Mouse (Mus musculus): ENCODE data around the gene Olfr324. TPM values are rescaled to one million over a fixed set of nuclear protein-coding genes. Genes with fewer than 3 reads are reported as not detected.

Gene Olfr324
- not detected for total RNA-seq (2023)

DNA sequence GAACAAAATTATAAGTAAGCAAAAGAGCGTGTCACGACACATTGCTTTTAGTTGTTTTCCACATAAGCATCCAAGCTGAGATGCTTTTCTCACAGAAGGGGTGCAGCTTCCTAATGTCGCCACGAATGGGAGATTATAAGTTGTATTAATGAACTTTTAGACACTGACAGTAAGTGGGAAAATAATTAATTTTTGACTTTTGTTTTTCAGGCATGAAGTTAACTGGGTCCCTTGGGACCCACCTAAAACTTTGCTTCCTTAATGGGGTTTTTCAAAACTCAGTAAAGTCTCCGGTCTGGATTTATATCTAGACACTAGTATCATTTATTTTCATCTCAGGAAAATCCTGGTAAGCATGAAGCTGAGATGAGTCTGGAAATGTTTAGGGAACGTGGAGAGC, at the start of gene Olfr324:
Gene Olfr324 (plus strand): TSS at position 301 of the 400 bp plus-strand sequence.

DNA sequence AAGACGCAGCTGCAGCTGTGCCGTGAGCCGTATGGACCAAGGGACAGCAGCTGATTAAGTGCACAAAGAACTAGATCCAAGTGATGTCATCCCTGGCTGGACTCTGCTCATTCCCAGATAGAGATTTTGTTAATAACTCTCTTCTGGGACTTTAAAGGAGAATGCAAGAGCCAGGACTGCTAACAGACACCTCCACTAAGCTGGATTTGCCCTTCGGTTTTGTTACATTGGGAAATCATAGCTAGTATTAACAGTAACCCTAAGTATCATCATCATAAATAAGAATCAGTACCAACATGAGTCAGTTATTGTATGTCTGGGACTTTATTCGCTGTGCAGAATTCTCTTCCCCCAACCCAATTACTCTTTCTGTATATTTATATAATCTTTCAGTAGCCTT, 48.6 kb upstream of the Olfr324 start, which contains the start of gene Olfr329-ps:
Gene Olfr329-ps (minus strand): TSS at position 101 of the 400 bp plus-strand sequence.

DNA sequence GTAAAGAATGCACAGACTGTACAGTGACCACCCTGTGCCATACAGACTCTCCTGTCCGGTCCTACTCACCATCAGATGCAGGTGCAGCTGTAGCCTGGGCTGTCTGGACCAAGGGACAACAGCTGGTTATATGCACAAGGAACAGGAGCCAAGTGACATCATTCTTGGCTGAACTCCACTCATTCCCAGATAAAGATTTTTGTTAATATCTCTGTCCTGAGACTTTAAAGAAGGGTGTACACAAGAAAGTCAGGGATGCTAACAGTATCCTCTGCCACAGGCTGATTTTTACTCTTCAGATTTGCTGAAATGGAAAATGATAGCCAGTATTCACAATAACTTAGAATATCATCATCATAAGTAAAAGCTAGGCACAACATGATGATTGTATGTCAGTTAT, 39.4 kb upstream of the Olfr324 start, which contains the start of gene Olfr328:
Gene Olfr328 (minus strand): TSS at position 101 of the 400 bp plus-strand sequence.

DNA sequence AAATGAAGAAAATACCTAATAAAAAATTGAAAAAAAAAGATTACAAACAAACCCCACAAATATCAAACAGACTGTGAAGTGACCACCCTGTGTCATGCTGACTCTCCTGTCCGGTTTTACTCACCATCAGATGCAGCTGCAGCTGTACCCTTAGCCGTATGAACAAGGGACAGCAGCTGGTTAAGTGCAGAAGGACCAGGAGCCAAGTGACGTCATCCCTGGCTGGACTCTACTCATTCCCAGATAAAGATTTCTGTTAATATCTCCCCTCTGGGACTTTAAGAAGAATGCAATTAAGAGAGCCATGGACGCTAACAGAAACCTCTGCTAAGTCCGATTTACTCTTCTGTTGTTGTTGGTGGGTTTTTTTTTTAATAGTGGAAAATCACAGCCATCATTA, 24.5 kb upstream of the Olfr324 start, which contains the start of gene Olfr224:
Gene Olfr224 (minus strand): TSS at position 149 of the 400 bp plus-strand sequence.

DNA sequence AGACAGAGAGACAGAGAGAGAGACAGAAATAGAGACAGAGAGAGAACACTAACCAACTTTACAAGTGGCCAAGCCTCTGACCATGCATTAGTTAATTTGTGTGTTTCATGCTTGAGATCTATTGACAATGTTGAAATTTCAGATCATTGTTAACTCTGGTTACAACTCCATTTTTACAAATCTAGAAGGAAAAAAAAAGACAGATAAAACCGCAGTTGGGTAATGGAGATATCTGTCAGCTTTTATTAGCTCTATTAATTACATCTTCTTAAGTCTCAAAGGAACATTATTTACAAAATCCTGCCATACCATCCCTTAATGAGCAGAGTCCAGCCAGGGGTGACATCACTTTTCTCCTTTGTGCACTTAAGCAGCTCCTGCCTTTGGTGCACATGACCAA, 17.5 kb upstream of the Olfr324 start, which contains the start of gene Olfr325:
Gene Olfr325 (plus strand): TSS at position 301 of the 400 bp plus-strand sequence.

DNA sequence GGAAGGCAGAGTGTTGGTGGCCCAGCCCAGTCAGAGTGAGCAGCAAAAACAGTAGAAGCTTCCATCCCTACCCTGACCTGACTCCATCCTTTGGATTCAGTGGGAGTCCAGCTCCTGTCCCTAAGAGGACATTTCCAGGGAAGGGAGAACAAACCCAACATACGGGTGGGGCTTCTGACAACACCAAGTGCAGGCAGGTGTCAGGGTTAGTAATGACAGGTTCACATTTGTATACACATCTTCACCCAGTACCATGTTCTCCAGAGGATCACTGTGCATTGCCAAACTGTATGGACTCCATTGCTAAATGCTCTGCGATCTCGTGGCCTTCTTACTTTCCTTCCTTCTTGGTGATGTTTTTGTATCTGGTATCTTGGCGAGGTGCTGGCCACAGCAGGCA, 21.1 kb downstream of the Olfr324 start, which contains the start of gene 2210407C18Rik:
Gene 2210407C18Rik (minus strand): TSS at position 101 of the 400 bp plus-strand sequence.

DNA sequence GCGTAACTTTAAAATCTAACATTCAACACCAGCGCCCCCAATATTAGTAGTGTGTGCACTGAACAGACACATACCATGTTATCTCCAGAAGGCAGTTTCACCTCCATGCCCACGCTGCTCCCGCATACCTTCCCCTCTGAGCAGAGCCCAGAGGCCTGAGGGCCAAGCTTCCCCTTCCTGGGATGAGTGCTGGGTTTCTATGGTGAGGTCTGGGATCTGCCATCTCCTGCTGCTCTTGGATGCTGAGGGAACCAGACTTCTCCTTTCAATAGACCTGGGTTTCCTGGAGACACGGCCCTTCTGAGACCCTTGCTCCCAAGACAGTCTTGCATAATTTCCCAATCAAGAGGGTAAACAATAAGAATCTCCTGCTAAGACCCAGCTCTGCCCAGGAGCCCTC, 35.5 kb downstream of the Olfr324 start, which contains the start of gene Olfr323:
Gene Olfr323 (minus strand): TSS at position 101 of the 400 bp plus-strand sequence.

DNA sequence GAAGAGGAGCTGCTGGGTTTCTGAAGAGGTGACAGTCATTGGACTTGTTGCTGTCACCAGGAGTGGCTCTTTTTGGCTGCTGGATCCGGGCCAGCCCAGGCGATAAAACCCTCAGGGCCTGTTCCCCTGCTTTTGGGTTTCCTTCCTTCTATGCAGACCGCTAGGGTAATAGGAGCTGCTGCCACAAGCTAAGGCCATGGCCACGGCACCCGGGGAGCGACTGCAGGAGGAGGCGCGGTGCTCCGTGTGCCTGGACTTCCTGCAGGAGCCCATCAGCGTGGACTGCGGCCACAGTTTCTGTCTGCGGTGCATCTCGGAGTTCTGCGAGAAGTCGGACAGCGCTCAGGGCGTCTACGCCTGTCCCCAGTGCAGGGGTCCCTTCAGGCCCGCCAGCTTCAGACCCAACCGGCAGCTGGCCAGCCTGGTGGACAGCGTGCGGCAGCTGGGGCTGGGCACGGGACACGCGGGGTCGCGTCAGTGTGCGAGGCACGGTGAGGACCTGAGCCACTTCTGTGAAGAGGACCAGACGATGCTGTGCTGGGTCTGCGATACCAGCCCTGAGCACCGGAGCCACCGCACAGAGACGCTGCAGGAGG, 45.5 kb downstream of the Olfr324 start, which contains the start of gene Trim58:
Gene Trim58 (plus strand): TSS at position 194 of the 596 bp plus-strand sequence.

Other genes starting within 250 kb of the Olfr324 start
- not detected for gene Lypd8, start 216.1 kb upstream of the Olfr324 start, total RNA-seq (2023)
- not detected for gene 1810065E05Rik, start 174.0 kb upstream of the Olfr324 start, total RNA-seq (2023)
- not detected for gene Gm12253, start 162.6 kb upstream of the Olfr324 start, total RNA-seq (2023)
- gene Lypd9, start 142.2 kb upstream of the Olfr324 start, total RNA-seq (2023) = not detected
- gene Olfr30, start 132.8 kb upstream of the Olfr324 start, total RNA-seq (2023) = not detected
- not detected for gene Olfr332, start 102.6 kb upstream of the Olfr324 start, total RNA-seq (2023)
- gene Olfr331, start 92.5 kb upstream of the Olfr324 start, total RNA-seq (2023) = not detected
- gene Olfr330, start 60.3 kb upstream of the Olfr324 start, total RNA-seq (2023) = not detected
- gene Olfr329-ps, start 48.7 kb upstream of the Olfr324 start, total RNA-seq (2023) = not detected
- 0.56 TPM for gene Olfr328, start 39.5 kb upstream of the Olfr324 start, total RNA-seq (2023)
- gene Olfr224, start 24.6 kb upstream of the Olfr324 start, total RNA-seq (2023) = not detected
- gene Olfr325, start 17.4 kb upstream of the Olfr324 start, total RNA-seq (2023) = not detected
- not detected for gene 2210407C18Rik, start 21.0 kb downstream of the Olfr324 start, total RNA-seq (2023)
- gene Olfr323, start 35.4 kb downstream of the Olfr324 start, total RNA-seq (2023) = not detected
- gene Trim58, start 45.4 kb downstream of the Olfr324 start, total RNA-seq (2023) = 0.35 TPM
- not detected for gene Olfr322, start 63.7 kb downstream of the Olfr324 start, total RNA-seq (2023)
- not detected for gene Olfr320, start 86.0 kb downstream of the Olfr324 start, total RNA-seq (2023)
- not detected for gene Olfr319, start 104.0 kb downstream of the Olfr324 start, total RNA-seq (2023)
- gene Olfr318, start 128.9 kb downstream of the Olfr324 start, total RNA-seq (2023) = 0.70 TPM
- gene Olfr317, start 144.1 kb downstream of the Olfr324 start, total RNA-seq (2023) = not detected
- not detected for gene Olfr316, start 157.6 kb downstream of the Olfr324 start, total RNA-seq (2023)
- not detected for gene Olfr315, start 178.1 kb downstream of the Olfr324 start, total RNA-seq (2023)
- gene Olfr314, start 187.8 kb downstream of the Olfr324 start, total RNA-seq (2023) = not detected
- gene Fam183b, start 206.8 kb downstream of the Olfr324 start, total RNA-seq (2023) = not detected
- gene Olfr313, start 219.9 kb downstream of the Olfr324 start, total RNA-seq (2023) = not detected
- gene Olfr312, start 234.1 kb downstream of the Olfr324 start, total RNA-seq (2023) = not detected
- gene Olfr311, start 244.1 kb downstream of the Olfr324 start, total RNA-seq (2023) = not detected

All from CD4-positive naive resting alpha-beta T cell, adult 76 days (primary cell).